Mouse (Mus musculus): ENCODE measurements around the gene Ctbp1. TPM values are rescaled to one million over a fixed set of nuclear protein-coding genes. Genes with fewer than 3 reads are reported as not detected.

The Ctbp1 gene
- polyA plus RNA-seq, 1 experiment from 2014 or later = 396 TPM

GRCm38 (mm10) chr5:33239111-33239714 is 35.6 kb downstream of the Ctbp1 start:
- Histone ChIP-seq H3K4me1 (ENCODE audit: control insufficient read depth, insufficient read depth, low read length) (no peaks in the 10 kb centered on the region), H3K4me3 (ENCODE audit: low read depth, low read length) (no peak overlapping the region), H3K27me3 (ENCODE audit: control insufficient read depth, insufficient read depth, low read length) (no peaks in the 10 kb centered on the region), H3K9ac (replicated peaks; ENCODE audit: low read length) (no peak overlapping the region), H3K4me2 (ENCODE audit: low read depth, low read length) (no peak overlapping the region), H3K27ac (replicated peaks; ENCODE audit: low read depth, low read length) (no peak overlapping the region), H3K36me3 (replicated peaks; ENCODE audit: control insufficient read depth, insufficient read depth, low read depth, low read length) (no peaks in the 10 kb centered on the region), H3K9me3 (replicated peaks; ENCODE audit: control insufficient read depth, low read length) (no peaks in the 10 kb centered on the region)
- ATAC-seq (replicated peaks; ENCODE audit: insufficient number of reproducible peaks, low FRiP score, low TSS enrichment, low read depth) = no peak
- no peak for DNase-seq (ENCODE audit: low spot score)
- 70% methylated on average over 3 of the region's 3 CpGs for WGBS

GRCm38 (mm10) chr5:33238256-33238645 is 36.5 kb downstream of the Ctbp1 start:
- no peaks in the 10 kb centered on the region for H3K9me3 ChIP-seq (replicated peaks; ENCODE audit: control insufficient read depth, low read length)
- H3K27ac ChIP-seq (replicated peaks; ENCODE audit: low read depth, low read length) = no peak overlapping the region
- no peaks in the 10 kb centered on the region for H3K36me3 ChIP-seq (replicated peaks; ENCODE audit: control insufficient read depth, insufficient read depth, low read depth, low read length)
- no peak overlapping the region for H3K9ac ChIP-seq (replicated peaks; ENCODE audit: low read length)
- no peak overlapping the region for H3K4me2 ChIP-seq (ENCODE audit: low read depth, low read length)
- no peak for ATAC-seq (replicated peaks; ENCODE audit: insufficient number of reproducible peaks, low FRiP score, low TSS enrichment, low read depth)
- 56% methylated on average over 3 of the region's 3 CpGs for WGBS
- H3K4me3 ChIP-seq (ENCODE audit: low read depth, low read length) = no peak overlapping the region
- no peaks in the 10 kb centered on the region for H3K27me3 ChIP-seq (ENCODE audit: control insufficient read depth, insufficient read depth, low read length)
- no peak for DNase-seq (ENCODE audit: low spot score)
- no peaks in the 10 kb centered on the region for H3K4me1 ChIP-seq (ENCODE audit: control insufficient read depth, insufficient read depth, low read length)

GRCm38 (mm10) chr5:33237600-33238255 is 37.1 kb downstream of the Ctbp1 start:
- Histone ChIP-seq H3K4me2 (ENCODE audit: low read depth, low read length) (no peak overlapping the region), H3K36me3 (replicated peaks; ENCODE audit: control insufficient read depth, insufficient read depth, low read depth, low read length) (no peaks in the 10 kb centered on the region), H3K4me1 (ENCODE audit: control insufficient read depth, insufficient read depth, low read length) (no peaks in the 10 kb centered on the region), H3K4me3 (ENCODE audit: low read depth, low read length) (no peak overlapping the region), H3K27ac (replicated peaks; ENCODE audit: low read depth, low read length) (no peak overlapping the region), H3K9ac (replicated peaks; ENCODE audit: low read length) (no peak overlapping the region), H3K27me3 (ENCODE audit: control insufficient read depth, insufficient read depth, low read length) (no peaks in the 10 kb centered on the region), H3K9me3 (replicated peaks; ENCODE audit: control insufficient read depth, low read length) (no peaks in the 10 kb centered on the region)
- ATAC-seq (replicated peaks; ENCODE audit: insufficient number of reproducible peaks, low FRiP score, low TSS enrichment, low read depth) (0 out of 2 replicates have a peak, but pooled peaks have one; percentile 35), DNase-seq (ENCODE audit: low spot score) (no peak)
- 91% methylated on average over 11 of the region's 11 CpGs for WGBS

GRCm38 (mm10) chr5:33234391-33235031 is 40.3 kb downstream of the Ctbp1 start:
- Histone ChIP-seq H3K27me3 (ENCODE audit: control insufficient read depth, insufficient read depth, low read length) (no peaks in the 10 kb centered on the region), H3K4me3 (ENCODE audit: low read depth, low read length) (no peak overlapping the region), H3K9ac (replicated peaks; ENCODE audit: low read length) (no peak overlapping the region), H3K9me3 (replicated peaks; ENCODE audit: control insufficient read depth, low read length) (no peaks in the 10 kb centered on the region), H3K27ac (replicated peaks; ENCODE audit: low read depth, low read length) (no peak overlapping the region), H3K4me1 (ENCODE audit: control insufficient read depth, insufficient read depth, low read length) (no peaks in the 10 kb centered on the region), H3K36me3 (replicated peaks; ENCODE audit: control insufficient read depth, insufficient read depth, low read depth, low read length) (no peaks in the 10 kb centered on the region), H3K4me2 (ENCODE audit: low read depth, low read length) (no peak overlapping the region)
- ATAC-seq (replicated peaks; ENCODE audit: insufficient number of reproducible peaks, low FRiP score, low TSS enrichment, low read depth) = no peak
- 70% methylated on average over 13 of the region's 13 CpGs for WGBS
- DNase-seq (ENCODE audit: low spot score) = no peak

GRCm38 (mm10) chr5:33232791-33233190 is 42.0 kb downstream of the Ctbp1 start:
- no peaks in the 10 kb centered on the region for H3K9me3 ChIP-seq (replicated peaks; ENCODE audit: control insufficient read depth, low read length)
- no peak for DNase-seq (ENCODE audit: low spot score)
- H3K4me2 ChIP-seq (ENCODE audit: low read depth, low read length) = no peak overlapping the region
- H3K27ac ChIP-seq (replicated peaks; ENCODE audit: low read depth, low read length) = no peak overlapping the region
- no peaks in the 10 kb centered on the region for H3K36me3 ChIP-seq (replicated peaks; ENCODE audit: control insufficient read depth, insufficient read depth, low read depth, low read length)
- H3K9ac ChIP-seq (replicated peaks; ENCODE audit: low read length) = no peak overlapping the region
- ATAC-seq (replicated peaks; ENCODE audit: insufficient number of reproducible peaks, low FRiP score, low TSS enrichment, low read depth) = no peak
- no peaks in the 10 kb centered on the region for H3K4me1 ChIP-seq (ENCODE audit: control insufficient read depth, insufficient read depth, low read length)
- 81% methylated on average over 5 of the region's 5 CpGs for WGBS
- H3K4me3 ChIP-seq (ENCODE audit: low read depth, low read length) = no peak overlapping the region
- H3K27me3 ChIP-seq (ENCODE audit: control insufficient read depth, insufficient read depth, low read length) = no peaks in the 10 kb centered on the region

GRCm38 (mm10) chr5:33230285-33230684 is 44.5 kb downstream of the Ctbp1 start:
- 66% methylated on average over 5 of the region's 5 CpGs for WGBS
- no peak for DNase-seq (ENCODE audit: low spot score)
- no peak overlapping the region for H3K4me3 ChIP-seq (ENCODE audit: low read depth, low read length)
- H3K9me3 ChIP-seq (replicated peaks; ENCODE audit: control insufficient read depth, low read length) = no peaks in the 10 kb centered on the region
- no peaks in the 10 kb centered on the region for H3K36me3 ChIP-seq (replicated peaks; ENCODE audit: control insufficient read depth, insufficient read depth, low read depth, low read length)
- no peak overlapping the region for H3K27ac ChIP-seq (replicated peaks; ENCODE audit: low read depth, low read length)
- no peak overlapping the region for H3K9ac ChIP-seq (replicated peaks; ENCODE audit: low read length)
- H3K27me3 ChIP-seq (ENCODE audit: control insufficient read depth, insufficient read depth, low read length) = no peaks in the 10 kb centered on the region
- H3K4me1 ChIP-seq (ENCODE audit: control insufficient read depth, insufficient read depth, low read length) = no peaks in the 10 kb centered on the region
- no peak for ATAC-seq (replicated peaks; ENCODE audit: insufficient number of reproducible peaks, low FRiP score, low TSS enrichment, low read depth)
- no peak overlapping the region for H3K4me2 ChIP-seq (ENCODE audit: low read depth, low read length)

- Histone ChIP-seq H3K27ac (replicated peaks; ENCODE audit: low read depth, low read length) (no peak overlapping the region), H3K4me2 (ENCODE audit: low read depth, low read length) (no peak overlapping the region), H3K36me3 (replicated peaks; ENCODE audit: control insufficient read depth, insufficient read depth, low read depth, low read length) (no peaks in the 10 kb centered on the region), H3K27me3 (ENCODE audit: control insufficient read depth, insufficient read depth, low read length) (no peaks in the 10 kb centered on the region), H3K4me3 (ENCODE audit: low read depth, low read length) (no peak overlapping the region), H3K4me1 (ENCODE audit: control insufficient read depth, insufficient read depth, low read length) (no peaks in the 10 kb centered on the region), H3K9ac (replicated peaks; ENCODE audit: low read length) (no peak overlapping the region), H3K9me3 (replicated peaks; ENCODE audit: control insufficient read depth, low read length) (no peaks in the 10 kb centered on the region)
- ATAC-seq (replicated peaks; ENCODE audit: insufficient number of reproducible peaks, low FRiP score, low TSS enrichment, low read depth) (no peak; the same call in 1 of the 2 replicates), DNase-seq (ENCODE audit: low spot score) (no peak)
- 60% methylated on average over 5 of the region's 5 CpGs for WGBS
These were observed 46.4 kb downstream of the Ctbp1 start for GRCm38 (mm10) chr5:33228428-33228827.

GRCm38 (mm10) chr5:33225673-33226072 is 49.1 kb downstream of the Ctbp1 start:
- DNase-seq (ENCODE audit: low spot score) = no peak
- 82% methylated on average over 5 of the region's 5 CpGs for WGBS
- H3K9me3 ChIP-seq (replicated peaks; ENCODE audit: control insufficient read depth, low read length) = no peaks in the 10 kb centered on the region
- no peaks in the 10 kb centered on the region for H3K36me3 ChIP-seq (replicated peaks; ENCODE audit: control insufficient read depth, insufficient read depth, low read depth, low read length)
- ATAC-seq (replicated peaks; ENCODE audit: insufficient number of reproducible peaks, low FRiP score, low TSS enrichment, low read depth) = no peak
- H3K9ac ChIP-seq (replicated peaks; ENCODE audit: low read length) = no peak overlapping the region
- H3K27me3 ChIP-seq (ENCODE audit: control insufficient read depth, insufficient read depth, low read length) = no peaks in the 10 kb centered on the region
- no peak overlapping the region for H3K27ac ChIP-seq (replicated peaks; ENCODE audit: low read depth, low read length)
- H3K4me3 ChIP-seq (ENCODE audit: low read depth, low read length) = no peak overlapping the region
- no peak overlapping the region for H3K4me2 ChIP-seq (ENCODE audit: low read depth, low read length)
- no peaks in the 10 kb centered on the region; the same call in 1 of the 2 replicates for H3K4me1 ChIP-seq (ENCODE audit: control insufficient read depth, insufficient read depth, low read length)
